Mouse (Mus musculus) embryonic facial prominence, embryonic 12.5 days (tissue): Measurements from ENCODE around the gene Dyrk3. TPM values are rescaled to one million over a fixed set of nuclear protein-coding genes. Genes with fewer than 3 reads are reported as not detected.
"Not testable (repeated sequence)": the region's sequence is repeated elsewhere in the genome, so short reads cannot be mapped to it uniquely, and the experiment has no call there.

Source experiments
- ATAC-seq: fragments of 200-750 bp; cut with Nextera tagmentation; 2 replicates; pipeline ENCODE4 v1.8.0; 2017; ENCODE audit not compliant: insufficient number of reproducible peaks, insufficient read depth, low FRiP score, low TSS enrichment
- H3K27ac ChIP-seq: fragments of 300-500 bp; sonication (generic); 2 replicates; pipeline ENCODE4 v1.5.1; 2016; ENCODE audit warnings: mild to moderate bottlenecking
- H3K27me3 ChIP-seq: fragments of 300-500 bp; sonication (generic); 2 replicates; pipeline ENCODE4 v1.6.1; 2016; ENCODE audit warnings: mild to moderate bottlenecking, moderate library complexity
- H3K36me3 ChIP-seq: fragments of 300-500 bp; sonication (generic); 2 replicates; pipeline ENCODE4 v1.6.1; 2016; ENCODE audit warnings: mild to moderate bottlenecking
- H3K4me1 ChIP-seq: fragments of 300-500 bp; sonication (generic); 2 replicates; pipeline ENCODE4 v1.6.1; 2016
- H3K4me2 ChIP-seq: fragments of 300-500 bp; sonication (generic); replicated peaks from 2 replicates; pipeline ENCODE4 v1.6.1; 2016; ENCODE audit warnings: mild to moderate bottlenecking, moderate library complexity
- H3K4me3 ChIP-seq: fragments of 300-500 bp; sonication (generic); 2 replicates; pipeline ENCODE4 v1.5.1; 2016; ENCODE audit warnings: mild to moderate bottlenecking
- H3K9ac ChIP-seq: fragments of 300-500 bp; sonication (generic); 2 replicates; pipeline ENCODE4 v1.6.1; 2016; ENCODE audit warnings: mild to moderate bottlenecking, moderate library complexity
- H3K9me3 ChIP-seq: fragments of 300-500 bp; sonication (generic); 2 replicates; pipeline ENCODE4 v1.6.1; 2016; ENCODE audit warnings: mild to moderate bottlenecking, moderate library complexity
- WGBS: fragments of 180-500 bp; shearing (Covaris S2); methylation state at CpG from one replicate; pipeline ENCODE4 v1.1.7; 2016; 5-methylcytosine and 5-hydroxymethylcytosine counted together
- polyA plus RNA-seq: library from polyadenylated mRNA; unstranded; fragments of >200 nt; fragmentation: Nextera tagmentation; extraction: Ambion mirVana; gene quantifications from 2 replicates; pipeline ENCODE4 v1.2.1, GENCODE M21; 2016

The Dyrk3 gene
- polyA plus RNA-seq, 1 experiment from 2014 or later = 8.7 TPM

- H3K4me1 ChIP-seq = peaks cover 9% of the 10 kb centered on the region
- 42% methylated on average over 1 of the region's 1 CpGs for WGBS
Measured at GRCm38 (mm10) chr1:131149496-131149895, 11.4 kb upstream of the Dyrk3 start.

DNA sequence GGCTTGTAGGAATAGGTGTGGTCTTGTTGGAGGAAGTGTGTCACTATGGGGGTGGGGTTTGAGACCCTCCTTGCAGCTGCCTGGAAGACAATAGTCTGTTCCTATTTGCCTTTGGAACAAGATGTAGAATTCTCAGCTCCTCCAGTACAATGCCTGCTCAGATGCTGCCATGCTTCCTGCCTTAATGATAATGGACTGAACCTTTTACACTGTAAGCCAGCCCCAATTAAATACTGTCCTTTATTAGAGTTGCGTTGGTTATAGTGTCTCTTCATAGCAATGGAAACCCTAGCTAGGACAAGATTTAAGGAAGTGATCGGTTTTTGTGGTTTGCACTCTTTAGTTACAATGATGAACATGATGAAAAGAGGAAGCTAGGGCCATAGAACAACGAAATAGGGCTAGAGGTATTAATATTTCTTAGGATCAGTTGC, 8.1 kb upstream of the Dyrk3 start:
- 87% methylated on average over 3 of the region's 3 CpGs for WGBS

More at GRCm38 (mm10) chr1:131149496-131149895, 11.4 kb upstream of the Dyrk3 start:
- Histone ChIP-seq H3K9ac (no peak overlapping the region), H3K27ac (no peak overlapping the region), H3K4me3 (no peak overlapping the region), H3K4me2 (no peak overlapping the region), H3K36me3 (no peaks in the 10 kb centered on the region), H3K9me3 (no peaks in the 10 kb centered on the region), H3K27me3 (no peaks in the 10 kb centered on the region)
- ATAC-seq = no peak

DNA sequence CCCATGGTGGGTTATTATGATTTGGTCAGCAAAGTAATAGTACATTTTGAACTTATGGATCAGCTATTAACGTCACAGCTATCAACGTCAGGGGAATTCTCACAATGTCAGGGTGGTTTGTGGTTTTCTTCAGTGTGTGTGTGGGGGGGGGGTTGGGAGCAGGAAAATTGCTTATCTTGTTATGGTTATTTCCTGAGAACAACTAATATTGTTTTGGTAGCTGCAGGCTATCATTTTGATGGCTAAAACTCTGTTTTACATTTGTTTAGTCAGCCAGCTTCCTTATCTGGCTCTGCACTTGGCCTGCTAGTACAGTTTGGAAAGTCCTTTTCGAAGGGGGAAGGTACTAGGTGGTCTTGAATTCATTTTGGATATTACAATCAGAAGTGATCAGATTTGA, 7.1 kb upstream of the Dyrk3 start:
- WGBS = 85% methylated on average over 3 of the region's 3 CpGs
- H3K9ac ChIP-seq, H3K27ac ChIP-seq, H3K36me3 ChIP-seq, H3K27me3 ChIP-seq, H3K4me3 ChIP-seq, H3K9me3 ChIP-seq, H3K4me2 ChIP-seq, H3K4me1 ChIP-seq, ATAC-seq: not testable (repeated sequence)

More for the DNA sequence above, 8.1 kb upstream of the Dyrk3 start:
- Histone ChIP-seq H3K9ac (no peak overlapping the region), H3K27ac (no peak overlapping the region), H3K36me3 (no peaks in the 10 kb centered on the region), H3K4me1 (no peaks in the 10 kb centered on the region), H3K4me2 (no peak overlapping the region), H3K9me3 (no peaks in the 10 kb centered on the region), H3K4me3 (no peak overlapping the region), H3K27me3 (no peaks in the 10 kb centered on the region)
- no peak for ATAC-seq

DNA sequence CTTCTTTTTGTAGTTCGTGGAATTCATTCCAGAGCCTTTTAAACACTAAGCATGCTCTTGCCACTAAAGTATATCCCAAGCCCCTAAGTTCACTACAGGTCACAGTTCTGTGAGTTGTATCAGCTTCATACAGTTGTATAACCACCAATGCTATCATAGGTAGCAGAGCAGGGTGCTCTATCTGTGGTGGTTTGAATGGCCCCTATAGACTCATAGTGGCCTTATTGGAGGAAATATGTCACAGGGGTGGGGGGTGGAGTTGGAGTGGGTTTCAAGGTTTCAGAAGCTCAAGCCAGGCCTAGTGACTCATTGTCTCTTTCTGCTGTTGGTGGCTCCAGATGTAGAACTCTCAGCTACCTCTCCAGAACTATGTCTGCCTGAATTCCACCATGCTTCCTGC, 4.3 kb upstream of the Dyrk3 start:
- H3K36me3 ChIP-seq = no peaks in the 10 kb centered on the region
- no peaks in the 10 kb centered on the region for H3K27me3 ChIP-seq
- ATAC-seq = no peak
- WGBS = 75% methylated on average over 1 of the region's 1 CpGs
- no peak overlapping the region for H3K4me2 ChIP-seq
- H3K9me3 ChIP-seq = no peaks in the 10 kb centered on the region
- no peak overlapping the region for H3K9ac ChIP-seq
- H3K27ac ChIP-seq = no peak overlapping the region
- H3K4me1 ChIP-seq = peaks cover 5% of the 10 kb centered on the region; the same call in 1 of the 2 replicates
- H3K4me3 ChIP-seq = no peak overlapping the region

DNA sequence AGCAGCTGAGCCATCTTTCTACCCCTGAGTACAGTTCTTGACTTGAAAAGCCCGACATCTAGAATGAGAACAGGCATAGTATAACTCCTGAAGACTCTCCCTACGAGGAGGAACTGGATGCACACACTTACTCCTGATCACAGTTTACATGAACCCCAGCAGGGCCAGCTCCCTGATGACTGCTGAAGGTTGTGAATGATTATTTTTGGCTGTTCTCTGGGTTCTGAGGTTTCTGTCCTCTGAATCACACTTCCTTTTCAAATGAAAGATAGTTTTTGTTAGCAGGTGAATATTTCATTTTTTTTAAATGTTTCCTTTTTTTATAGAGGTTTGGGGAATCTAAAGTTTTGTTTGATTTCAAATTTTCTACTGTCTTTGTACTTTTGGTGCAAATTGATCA, 3.3 kb upstream of the Dyrk3 start:
- Histone ChIP-seq H3K4me3 (no peak overlapping the region), H3K27me3 (no peaks in the 10 kb centered on the region), H3K9ac (no peak overlapping the region), H3K9me3 (no peaks in the 10 kb centered on the region), H3K36me3 (no peaks in the 10 kb centered on the region), H3K4me1 (peaks cover 10% of the 10 kb centered on the region), H3K27ac (no peak overlapping the region), H3K4me2 (no peak overlapping the region)
- WGBS = 56% methylated on average over 2 of the region's 2 CpGs
- no peak for ATAC-seq

GRCm38 (mm10) chr1:131139102-131140095, 1.3 kb upstream of the Dyrk3 start:
- 47% methylated on average over 11 of the region's 11 CpGs for WGBS
- Histone ChIP-seq H3K27me3 (no peaks in the 10 kb centered on the region), H3K9ac (0 out of 2 replicates have a peak overlapping the region, but pooled peaks have one; percentile 63), H3K4me3 (peak overlapping the region; percentile 74; the same call in 1 of the 2 replicates), H3K4me2 (peak overlapping the region; percentile 85), H3K4me1 (peaks cover 10% of the 10 kb centered on the region), H3K36me3 (no peaks in the 10 kb centered on the region), H3K9me3 (no peaks in the 10 kb centered on the region), H3K27ac (no peak overlapping the region)
- ATAC-seq = no peak

GRCm38 (mm10) chr1:131137717-131138118, 422 bp downstream of the Dyrk3 start:
- H3K4me2 ChIP-seq = peak overlapping the region; percentile 85
- ATAC-seq = peak; percentile 86
- 1% methylated on average over 33 of the region's 36 CpGs for WGBS
- H3K27ac ChIP-seq = peak overlapping the region; percentile 91
- H3K36me3 ChIP-seq = no peaks in the 10 kb centered on the region
- H3K4me1 ChIP-seq = peaks cover 10% of the 10 kb centered on the region
- no peaks in the 10 kb centered on the region for H3K27me3 ChIP-seq
- H3K9me3 ChIP-seq = no peaks in the 10 kb centered on the region
- H3K9ac ChIP-seq = peak overlapping the region; percentile 63
- H3K4me3 ChIP-seq = peak overlapping the region; percentile 74

DNA sequence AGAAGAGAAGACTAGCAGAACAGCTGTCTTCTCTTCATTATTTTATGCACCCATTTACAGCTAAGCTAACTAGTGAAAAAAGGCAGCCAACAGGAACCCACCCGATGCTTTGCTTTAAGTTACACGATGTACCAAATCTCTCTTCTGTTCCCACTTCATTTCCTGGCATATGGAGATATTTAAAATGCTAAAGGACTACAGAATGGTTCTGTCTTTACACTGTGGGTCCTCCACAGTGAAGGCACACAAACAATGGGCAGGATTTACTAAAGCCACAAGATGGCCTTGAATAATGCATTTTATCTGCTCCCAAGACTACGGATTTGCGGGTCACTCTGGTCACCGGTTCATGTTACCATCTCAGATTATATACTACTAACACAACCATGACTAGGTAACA, 1.0 kb downstream of the Dyrk3 start:
- Histone ChIP-seq H3K9me3 (no peaks in the 10 kb centered on the region), H3K9ac (no peak overlapping the region), H3K36me3 (no peaks in the 10 kb centered on the region), H3K4me2 (peak overlapping the region; percentile 85; the same call in 1 of the 2 replicates), H3K27me3 (no peaks in the 10 kb centered on the region), H3K27ac (no peak overlapping the region), H3K4me3 (0 out of 2 replicates have a peak overlapping the region, but pooled peaks have one; percentile 10), H3K4me1 (peaks cover 10% of the 10 kb centered on the region)
- ATAC-seq = no peak
- WGBS = 13% methylated on average over 5 of the region's 5 CpGs

DNA sequence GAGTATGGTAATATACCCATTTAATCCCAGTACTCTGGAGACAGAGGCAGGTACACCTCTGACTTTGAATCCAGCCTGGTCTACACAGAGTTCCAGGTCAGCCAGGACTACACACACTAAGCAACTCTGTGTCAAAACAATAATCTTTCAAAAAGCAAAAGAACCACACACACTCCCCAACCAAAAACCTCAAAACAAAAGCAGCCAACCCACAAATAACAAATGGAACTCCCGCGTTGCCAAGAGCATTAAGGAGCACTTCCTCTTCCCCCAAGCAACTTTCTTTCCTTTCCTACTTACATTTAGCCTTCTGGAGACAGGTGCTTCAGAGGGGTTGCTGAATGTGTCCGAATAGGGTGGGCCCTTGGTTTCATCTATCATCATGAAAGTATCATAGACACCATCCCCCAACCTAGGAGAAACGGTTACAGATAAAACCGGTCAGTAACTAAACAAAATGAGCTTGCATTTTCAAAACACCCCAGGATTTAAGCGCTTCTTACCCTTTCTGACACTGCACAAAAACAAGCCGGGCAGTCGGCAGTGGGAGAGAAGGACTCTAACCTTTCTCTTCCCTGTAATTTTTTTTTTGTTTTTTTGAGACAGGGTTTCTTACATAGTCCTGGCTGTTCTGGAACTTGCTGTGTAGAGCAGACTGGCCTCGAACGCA, 2.0 kb downstream of the Dyrk3 start:
- Histone ChIP-seq H3K27ac (no peak overlapping the region), H3K9me3 (no peaks in the 10 kb centered on the region), H3K4me3 (no peak overlapping the region), H3K27me3 (no peaks in the 10 kb centered on the region), H3K9ac (no peak overlapping the region), H3K4me2 (no peak overlapping the region), H3K4me1 (peaks cover 10% of the 10 kb centered on the region), H3K36me3 (no peaks in the 10 kb centered on the region)
- ATAC-seq = no peak
- 73% methylated on average over 10 of the region's 10 CpGs for WGBS

DNA sequence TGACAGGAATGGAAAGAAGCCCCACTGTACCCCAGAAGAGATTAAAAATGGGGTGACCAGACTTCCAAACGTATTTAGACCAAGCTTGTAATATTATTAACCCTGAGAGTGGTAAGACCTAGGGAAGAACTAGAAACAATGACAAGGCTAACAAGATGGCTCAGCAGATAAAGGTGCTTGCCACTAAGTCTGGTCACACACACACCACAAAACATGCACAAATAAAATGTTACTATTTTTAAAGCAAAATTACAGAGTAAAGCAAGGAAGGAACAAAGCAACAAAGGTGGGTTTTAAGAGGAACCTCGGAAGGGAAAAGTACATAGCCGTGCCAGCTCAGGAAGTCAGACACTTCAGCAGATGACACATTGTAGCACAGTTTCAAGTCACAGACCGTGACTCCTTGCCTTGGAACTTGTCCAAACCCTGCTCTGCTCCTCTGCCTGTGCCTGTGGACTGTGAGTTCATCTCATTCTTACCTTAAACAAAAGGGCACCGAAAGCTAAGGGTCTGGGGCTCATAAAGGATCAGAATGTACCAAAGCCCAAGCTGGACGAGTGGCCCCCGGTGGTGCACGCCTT, 3.1 kb downstream of the Dyrk3 start:
- 73% methylated on average over 8 of the region's 8 CpGs for WGBS

DNA sequence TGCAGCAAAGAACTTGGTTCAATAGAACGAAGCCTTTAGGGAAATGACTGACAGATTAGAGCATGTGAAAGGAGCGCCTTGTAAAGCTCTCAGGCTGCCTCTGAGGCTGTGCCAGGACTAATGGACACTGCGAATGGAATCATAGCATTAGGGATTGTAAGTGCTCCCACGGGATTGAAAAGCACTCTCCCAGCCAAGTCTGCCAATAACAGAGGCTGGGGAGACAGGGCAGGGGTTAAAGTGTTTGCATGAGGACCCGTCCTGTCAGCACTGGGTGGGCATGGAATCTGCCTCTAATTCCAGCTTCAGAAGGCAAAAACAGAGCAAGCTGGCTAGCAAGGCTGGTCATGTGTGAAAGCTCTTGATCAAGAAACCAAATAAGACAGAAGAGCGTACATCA, 3.9 kb downstream of the Dyrk3 start:
- no peaks in the 10 kb centered on the region for H3K27me3 ChIP-seq
- peaks cover 13% of the 10 kb centered on the region; the same call in 1 of the 2 replicates for H3K36me3 ChIP-seq
- no peak for ATAC-seq

More for the DNA sequence above, 3.1 kb downstream of the Dyrk3 start:
- H3K9me3 ChIP-seq = no peaks in the 10 kb centered on the region
- H3K27ac ChIP-seq = no peak overlapping the region
- H3K4me2 ChIP-seq = no peak overlapping the region
- peaks cover 5% of the 10 kb centered on the region; the same call in 1 of the 2 replicates for H3K36me3 ChIP-seq
- no peaks in the 10 kb centered on the region for H3K27me3 ChIP-seq
- ATAC-seq = no peak
- no peak overlapping the region for H3K4me3 ChIP-seq
- H3K9ac ChIP-seq = no peak overlapping the region
- peaks cover 10% of the 10 kb centered on the region for H3K4me1 ChIP-seq

More for the DNA sequence above, 3.9 kb downstream of the Dyrk3 start:
- Histone ChIP-seq H3K9me3 (no peaks in the 10 kb centered on the region), H3K9ac (no peak overlapping the region), H3K4me1 (peaks cover 7% of the 10 kb centered on the region), H3K4me2 (no peak overlapping the region), H3K4me3 (no peak overlapping the region), H3K27ac (no peak overlapping the region)
- WGBS = 69% methylated on average over 6 of the region's 6 CpGs
